ENCODE assay signal across 8 mouse cellular contexts in genomic region chr14:20639918-20640619, GRCm38 (mm10). TPM values are rescaled to one million over a fixed set of nuclear protein-coding genes. Genes with fewer than 3 reads are reported as not detected.
DNase-seq lines count a peak whose midpoint lies in the region; ATAC-seq and TF ChIP-seq lines count a peak whose summit lies in the region.

No protein-coding gene starts in this region.

- peak; percentile 28; the same call in 1 of the 2 replicates for ATAC-seq in liver, embryonic 16.5 days (ENCODE audit: low read depth)

- peak; percentile 51 for DNase-seq in cerebellum, adult 11-12 months
- no peak for DNase-seq in cerebellum, adult 8-10 months
- DNase-seq in 3T3-L1 (ENCODE audit: low read depth, low spot score) = peak; percentile 10
- peak; percentile 25 for DNase-seq in forelimb bud, embryonic 11.5 days (ENCODE audit: low read depth, low spot score)
- DNase-seq in spleen, postnatal 36 days (ENCODE audit: low spot score in 2 of 2) = peak; percentile 67 to 80
- no peak for DNase-seq in left cerebral cortex, adult 11 months (ENCODE audit: low spot score)

- H3K4me1 ChIP-seq in bone marrow macrophage, adult 2 months (ENCODE audit: control insufficient read depth, insufficient read depth, low read length) = peaks cover 5% of the 10 kb centered on the region
- peaks cover 14% of the 10 kb centered on the region for H3K4me1 ChIP-seq in liver, embryonic 16.5 days (ENCODE audit: control insufficient read depth, low read depth, low read length)

- no peak for TF ChIP-seq POLR2A in bone marrow macrophage, adult 2 months (IDR thresholded peaks at IDR 0.05; ENCODE audit: borderline replicate concordance, low read depth, low read length)

- H3K9ac ChIP-seq in liver, embryonic 16.5 days (ENCODE audit: low read depth, low read length) = peak overlapping the region; percentile 94

- no peaks in the 10 kb centered on the region for H3K9me3 ChIP-seq in liver, embryonic 16.5 days (replicated peaks; ENCODE audit: control insufficient read depth, low read length)

- 5% methylated on average over 16 of the region's 16 CpGs for WGBS in liver, embryonic 16.5 days (ENCODE audit: insufficient replicate concordance)

- no peak overlapping the region for H3K27ac ChIP-seq in bone marrow macrophage, adult 2 months (ENCODE audit: insufficient read depth, low read depth, low read length)
- H3K27ac ChIP-seq in liver, embryonic 16.5 days (ENCODE audit: low read length) = peak overlapping the region; percentile 47

- TF ChIP-seq CTCF in bone marrow macrophage, adult 2 months (IDR thresholded peaks at IDR 0.05; ENCODE audit: low read depth, low read length) = no peak

- H3K36me3 ChIP-seq in liver, embryonic 16.5 days (ENCODE audit: control insufficient read depth, insufficient read depth) = no peaks in the 10 kb centered on the region

- peak overlapping the region; percentile 94 for H3K4me2 ChIP-seq in liver, embryonic 16.5 days (ENCODE audit: low read depth, low read length)

- H3K4me3 ChIP-seq in bone marrow macrophage, adult 2 months (ENCODE audit: insufficient read depth, low read length) = peak overlapping the region; percentile 96
- H3K4me3 ChIP-seq in liver, embryonic 16.5 days (ENCODE audit: low read depth, low read length) = peak overlapping the region; percentile 87

- H3K27me3 ChIP-seq in liver, embryonic 16.5 days (ENCODE audit: control insufficient read depth, insufficient read depth, low read depth, low read length) = no peaks in the 10 kb centered on the region

RNA-seq across cellular contexts. Expression of gene Usp54, which starts 0.8 kb away (rescaled TPM):
- polyA plus RNA-seq in bone marrow macrophage, adult 2 months (2012; ENCODE audit: insufficient read depth, insufficient read length, missing spikeins) = 2.9 and 3.4 TPM in 2 replicates
- polyA plus RNA-seq in liver, embryonic 16.5 days (2015; fragmentation: Nextera tagmentation; extraction: Ambion mirVana) = 0.89 and 1.0 TPM in 2 replicates

RNA-seq across cellular contexts. Expression of gene Myoz1, which starts 16.3 kb away (rescaled TPM):
- polyA plus RNA-seq in bone marrow macrophage, adult 2 months (2012; ENCODE audit: insufficient read depth, insufficient read length, missing spikeins) = 2.4 and 5.1 TPM in 2 replicates
- 2.0 and 5.6 TPM in 2 replicates for polyA plus RNA-seq in liver, embryonic 16.5 days (2015; fragmentation: Nextera tagmentation; extraction: Ambion mirVana)

RNA-seq across cellular contexts. Expression of gene Synpo2l, which starts 28.1 kb away (rescaled TPM):
- not detected in 2 replicates for polyA plus RNA-seq in bone marrow macrophage, adult 2 months (2012; ENCODE audit: insufficient read depth, insufficient read length, missing spikeins)
- 0.43 and 1.1 TPM in 2 replicates for polyA plus RNA-seq in liver, embryonic 16.5 days (2015; fragmentation: Nextera tagmentation; extraction: Ambion mirVana)

RNA-seq across cellular contexts. Expression of gene Sec24c, which starts 34.0 kb away (rescaled TPM):
- polyA plus RNA-seq in bone marrow macrophage, adult 2 months (2012; ENCODE audit: insufficient read depth, insufficient read length, missing spikeins) = 64.1 and 73.0 TPM in 2 replicates
- polyA plus RNA-seq in liver, embryonic 16.5 days (2015; fragmentation: Nextera tagmentation; extraction: Ambion mirVana) = 36.5 and 46.0 TPM in 2 replicates

RNA-seq across cellular contexts. Expression of gene Fut11, which starts 54.7 kb away (rescaled TPM):
- polyA plus RNA-seq in bone marrow macrophage, adult 2 months (2012; ENCODE audit: insufficient read depth, insufficient read length, missing spikeins) = 18.5 and 19.0 TPM in 2 replicates
- 5.0 and 5.4 TPM in 2 replicates for polyA plus RNA-seq in liver, embryonic 16.5 days (2015; fragmentation: Nextera tagmentation; extraction: Ambion mirVana)

Comparison
In these comparisons a context has a peak if more than half of its experiments do, and no peak if none do; other contexts are left out.
1. DNase-seq: peak in cerebellum, adult 11-12 months (single experiment), 3T3-L1 (single experiment), forelimb bud, embryonic 11.5 days (single experiment) and spleen, postnatal 36 days (2 of 2); none in cerebellum, adult 8-10 months (single experiment) and left cerebral cortex, adult 11 months (single experiment).